Mouse (Mus musculus) hindbrain, embryonic 12.5 days (tissue): Measurements from ENCODE around the gene Ugt1a6a. TPM values are rescaled to one million over a fixed set of nuclear protein-coding genes. Genes with fewer than 3 reads are reported as not detected.

Experiments
- ATAC-seq: fragments of 200-750 bp; cut with Nextera tagmentation; 2 replicates; pipeline ENCODE4 v1.8.0; 2017; ENCODE audit warnings: moderate TSS enrichment; ENCODE audit not compliant: low FRiP score
- H3K27ac ChIP-seq: fragments of 300-500 bp; sonication (generic); 2 replicates; pipeline ENCODE4 v1.5.1; 2016; ENCODE audit warnings: mild to moderate bottlenecking
- H3K27me3 ChIP-seq: fragments of 300-500 bp; sonication (generic); 2 replicates; pipeline ENCODE4 v1.6.1; 2016; ENCODE audit warnings: mild to moderate bottlenecking
- H3K36me3 ChIP-seq: fragments of 300-500 bp; sonication (generic); 2 replicates; pipeline ENCODE4 v1.6.1; 2016; ENCODE audit warnings: mild to moderate bottlenecking
- H3K4me1 ChIP-seq: fragments of 300-500 bp; sonication (generic); 2 replicates; pipeline ENCODE4 v1.6.1; 2016
- H3K4me2 ChIP-seq: fragments of 300-500 bp; sonication (generic); replicated peaks from 2 replicates; pipeline ENCODE4 v1.6.1; 2016; ENCODE audit warnings: mild to moderate bottlenecking
- H3K4me3 ChIP-seq: fragments of 300-500 bp; sonication (generic); 2 replicates; pipeline ENCODE4 v1.5.1; 2016; ENCODE audit warnings: mild to moderate bottlenecking
- H3K9ac ChIP-seq: fragments of 300-500 bp; sonication (generic); 2 replicates; pipeline ENCODE4 v1.6.1; 2016; ENCODE audit warnings: mild to moderate bottlenecking, moderate library complexity
- H3K9me3 ChIP-seq: fragments of 300-500 bp; sonication (generic); replicated peaks from 2 replicates; pipeline ENCODE4 v1.6.1; 2016; ENCODE audit warnings: mild to moderate bottlenecking
- whole genome bisulfite sequencing: fragments of 180-500 bp; shearing (Covaris S2); methylation state at CpG from one replicate; pipeline ENCODE4 v1.1.7; 2016; 5-methylcytosine and 5-hydroxymethylcytosine counted together
- polyA plus RNA-seq: library from polyadenylated mRNA; unstranded; fragments of >200 nt; fragmentation: Nextera tagmentation; extraction: Ambion mirVana; gene quantifications from 2 replicates; pipeline ENCODE4 v1.2.1, GENCODE M21; 2016

Gene Ugt1a6a
- polyA plus RNA-seq, 1 experiment from 2014 or later: 1.0 TPM

- H3K27ac ChIP-seq: no peak within 1 kb of the TSS
- no peaks in the 10 kb centered on the region; the same call in 1 of the 2 replicates for H3K9me3 ChIP-seq
- no peaks in the 10 kb centered on the region for H3K36me3 ChIP-seq
- H3K4me2 ChIP-seq: no peak within 1 kb of the TSS
- peaks cover 6% of the 10 kb centered on the region for H3K4me1 ChIP-seq
- H3K27me3 ChIP-seq: no peaks in the 10 kb centered on the region
- no peak within 1 kb of the TSS for H3K4me3 ChIP-seq
- H3K9ac ChIP-seq: no peak within 1 kb of the TSS
- 91% methylated on average over 7 of the region's 7 CpGs for WGBS
- ATAC-seq: no peak
These were observed 65.8 kb downstream of the Ugt1a6a start, which contains the start of gene Ugt1a2 for GRCm38 (mm10) chr1:88200456-88200855. Gene Ugt1a2 (plus strand): TSS chr1:88200601.

GRCm38 (mm10) chr1:88205294-88205922 lies 70.8 kb downstream of the Ugt1a6a start, which contains the start of gene Dnajb3:
Gene Dnajb3 (minus strand): TSS chr1:88205782.
- 5% methylated on average over 55 of the region's 62 CpGs for WGBS
- H3K9ac ChIP-seq: peak within 1 kb of the TSS; percentile 67
- peak within 1 kb of the TSS; percentile 46 for H3K4me3 ChIP-seq
- no peaks in the 10 kb centered on the region for H3K27me3 ChIP-seq
- peak; percentile 100 for ATAC-seq
- H3K36me3 ChIP-seq: no peaks in the 10 kb centered on the region
- peak within 1 kb of the TSS; percentile 48; the same call in 1 of the 2 replicates for H3K27ac ChIP-seq
- peak within 1 kb of the TSS; percentile 75 for H3K4me2 ChIP-seq
- peaks cover 6% of the 10 kb centered on the region for H3K4me1 ChIP-seq
- H3K9me3 ChIP-seq: no peaks in the 10 kb centered on the region; the same call in 1 of the 2 replicates

GRCm38 (mm10) chr1:88206843-88207479 lies 72.4 kb downstream of the Ugt1a6a start:
- 88% methylated on average over 2 of the region's 2 CpGs for WGBS
- H3K4me3 ChIP-seq: no peak overlapping the region
- peaks cover 7% of the 10 kb centered on the region for H3K9me3 ChIP-seq

GRCm38 (mm10) chr1:88211812-88212211 lies 77.2 kb downstream of the Ugt1a6a start, which contains the start of gene Ugt1a1:
Gene Ugt1a1 (plus strand): TSS chr1:88211959.
- Histone ChIP-seq H3K27ac (no peak within 1 kb of the TSS), H3K36me3 (no peaks in the 10 kb centered on the region), H3K9ac (no peak within 1 kb of the TSS), H3K4me2 (no peak within 1 kb of the TSS), H3K9me3 (peaks cover 52% of the 10 kb centered on the region), H3K4me3 (no peak within 1 kb of the TSS), H3K4me1 (no peaks in the 10 kb centered on the region), H3K27me3 (no peaks in the 10 kb centered on the region)
- 70% methylated on average over 8 of the region's 8 CpGs for WGBS
- ATAC-seq: peak; percentile 14; the same call in 1 of the 2 replicates

More at GRCm38 (mm10) chr1:88206843-88207479, 72.4 kb downstream of the Ugt1a6a start:
- Histone ChIP-seq H3K36me3 (no peaks in the 10 kb centered on the region), H3K4me1 (peaks cover 6% of the 10 kb centered on the region), H3K4me2 (no peak overlapping the region), H3K27ac (no peak overlapping the region), H3K9ac (no peak overlapping the region), H3K27me3 (no peaks in the 10 kb centered on the region)
- no peak for ATAC-seq

- no peak overlapping the region for H3K27ac ChIP-seq
- H3K27me3 ChIP-seq: no peaks in the 10 kb centered on the region
- peak; percentile 24; the same call in 1 of the 2 replicates for ATAC-seq
- H3K9me3 ChIP-seq: peaks cover 59% of the 10 kb centered on the region
- no peak overlapping the region for H3K9ac ChIP-seq
- H3K36me3 ChIP-seq: no peaks in the 10 kb centered on the region
- WGBS: 62% methylated on average over 8 of the region's 8 CpGs
- no peaks in the 10 kb centered on the region for H3K4me1 ChIP-seq
- H3K4me3 ChIP-seq: no peak overlapping the region
- H3K4me2 ChIP-seq: no peak overlapping the region
These were observed 77.9 kb downstream of the Ugt1a6a start for GRCm38 (mm10) chr1:88212341-88213045.

GRCm38 (mm10) chr1:88213061-88213460 lies 78.5 kb downstream of the Ugt1a6a start:
- WGBS: 78% methylated on average over 1 of the region's 1 CpGs
- no peaks in the 10 kb centered on the region for H3K27me3 ChIP-seq

GRCm38 (mm10) chr1:88213766-88214461 lies 79.3 kb downstream of the Ugt1a6a start:
- 86% methylated on average over 2 of the region's 2 CpGs for WGBS
- H3K9me3 ChIP-seq: peaks cover 61% of the 10 kb centered on the region
- no peaks in the 10 kb centered on the region for H3K36me3 ChIP-seq
- no peak overlapping the region for H3K27ac ChIP-seq
- H3K9ac ChIP-seq: no peak overlapping the region
- ATAC-seq: no peak
- no peak overlapping the region for H3K4me2 ChIP-seq
- H3K4me1 ChIP-seq: no peaks in the 10 kb centered on the region
- no peak overlapping the region for H3K4me3 ChIP-seq
- no peaks in the 10 kb centered on the region for H3K27me3 ChIP-seq

More at GRCm38 (mm10) chr1:88213061-88213460, 78.5 kb downstream of the Ugt1a6a start:
- Histone ChIP-seq H3K4me1 (no peaks in the 10 kb centered on the region), H3K9me3 (peaks cover 61% of the 10 kb centered on the region), H3K27ac (no peak overlapping the region), H3K4me2 (no peak overlapping the region), H3K36me3 (no peaks in the 10 kb centered on the region), H3K4me3 (no peak overlapping the region), H3K9ac (no peak overlapping the region)
- ATAC-seq: 0 out of 2 replicates have a peak, but pooled peaks have one; percentile 3

GRCm38 (mm10) chr1:88214462-88214952 lies 79.9 kb downstream of the Ugt1a6a start:
- H3K4me3 ChIP-seq: no peak overlapping the region
- no peak for ATAC-seq
- H3K9ac ChIP-seq: no peak overlapping the region
- no peaks in the 10 kb centered on the region for H3K36me3 ChIP-seq
- no peaks in the 10 kb centered on the region for H3K27me3 ChIP-seq
- WGBS: 81% methylated on average over 2 of the region's 2 CpGs
- no peaks in the 10 kb centered on the region for H3K4me1 ChIP-seq
- H3K9me3 ChIP-seq: peaks cover 61% of the 10 kb centered on the region
- no peak overlapping the region for H3K27ac ChIP-seq
- H3K4me2 ChIP-seq: no peak overlapping the region

GRCm38 (mm10) chr1:88215466-88216380 lies 81.1 kb downstream of the Ugt1a6a start:
- Histone ChIP-seq H3K27ac (no peak overlapping the region), H3K36me3 (no peaks in the 10 kb centered on the region), H3K4me2 (no peak overlapping the region), H3K27me3 (no peaks in the 10 kb centered on the region), H3K4me3 (no peak overlapping the region), H3K9ac (no peak overlapping the region), H3K9me3 (peaks cover 61% of the 10 kb centered on the region), H3K4me1 (no peaks in the 10 kb centered on the region)
- no peak for ATAC-seq
- 72% methylated on average over 10 of the region's 10 CpGs for WGBS

- WGBS: 62% methylated on average over 2 of the region's 2 CpGs
- ATAC-seq: no peak
- no peaks in the 10 kb centered on the region for H3K4me1 ChIP-seq
- H3K36me3 ChIP-seq: no peaks in the 10 kb centered on the region
- no peak overlapping the region for H3K4me2 ChIP-seq
- H3K9ac ChIP-seq: no peak overlapping the region
- H3K27ac ChIP-seq: no peak overlapping the region
- H3K27me3 ChIP-seq: no peaks in the 10 kb centered on the region
- peaks cover 58% of the 10 kb centered on the region for H3K9me3 ChIP-seq
- no peak overlapping the region for H3K4me3 ChIP-seq
These were observed 81.9 kb downstream of the Ugt1a6a start for GRCm38 (mm10) chr1:88216551-88216950.

GRCm38 (mm10) chr1:88217144-88217543 lies 82.5 kb downstream of the Ugt1a6a start:
- Histone ChIP-seq H3K27ac (no peak overlapping the region), H3K4me2 (no peak overlapping the region), H3K9ac (no peak overlapping the region), H3K4me3 (no peak overlapping the region), H3K4me1 (no peaks in the 10 kb centered on the region), H3K27me3 (no peaks in the 10 kb centered on the region), H3K36me3 (no peaks in the 10 kb centered on the region), H3K9me3 (peaks cover 54% of the 10 kb centered on the region)
- 65% methylated on average over 2 of the region's 2 CpGs for WGBS
- no peak for ATAC-seq
